Mouse (Mus musculus): ENCODE data around the gene Plekha5. TPM values are rescaled to one million over a fixed set of nuclear protein-coding genes. Genes with fewer than 3 reads are reported as not detected.
A peak's percentile ranks its signal among the peaks of the same experiment; 100 is the strongest.
"Not testable (repeated sequence)": the region's sequence is repeated elsewhere in the genome, so short reads cannot be mapped to it uniquely, and the experiment has no call there.

Plekha5 gene
- polyA plus RNA-seq, 1 experiment = 53.1 TPM

GRCm38 (mm10) chr6:140561151-140561916 lies 137.5 kb downstream of the Plekha5 start:
- Histone ChIP-seq H3K27ac (ENCODE audit: insufficient read depth, low read length) (peak overlapping the region; percentile 31; the same call in 1 of the 2 replicates), H3K4me3 (ENCODE audit: insufficient read depth, low read length) (no peak overlapping the region), H3K4me1 (ENCODE audit: control insufficient read depth, insufficient read depth, low read length) (peaks cover 8% of the 10 kb centered on the region; the same call in 1 of the 2 replicates)
- TF ChIP-seq POLR2A (IDR thresholded peaks at IDR 0.05; ENCODE audit: low read depth, low read length) (no peak), CTCF (IDR thresholded peaks at IDR 0.05; ENCODE audit: borderline replicate concordance, insufficient read depth, low read length) (no peak)

GRCm38 (mm10) chr6:140561917-140562590 lies 138.2 kb downstream of the Plekha5 start:
- Histone ChIP-seq H3K4me1 (ENCODE audit: control insufficient read depth, insufficient read depth, low read length) (peaks cover 13% of the 10 kb centered on the region), H3K27ac (ENCODE audit: insufficient read depth, low read length) (no peak overlapping the region), H3K4me3 (ENCODE audit: insufficient read depth, low read length) (no peak overlapping the region)
- no peak for TF ChIP-seq POLR2A (IDR thresholded peaks at IDR 0.05; ENCODE audit: low read depth, low read length)
- no peak for TF ChIP-seq CTCF (IDR thresholded peaks at IDR 0.05; ENCODE audit: borderline replicate concordance, insufficient read depth, low read length)

- peak overlapping the region; percentile 69 for H3K27ac ChIP-seq (ENCODE audit: insufficient read depth, low read length)
- H3K4me1 ChIP-seq (ENCODE audit: control insufficient read depth, insufficient read depth, low read length) = peaks cover 16% of the 10 kb centered on the region
- TF ChIP-seq POLR2A (IDR thresholded peaks at IDR 0.05; ENCODE audit: low read depth, low read length) (no peak), CTCF (IDR thresholded peaks at IDR 0.05; ENCODE audit: borderline replicate concordance, insufficient read depth, low read length) (no peak)
- no peak overlapping the region for H3K4me3 ChIP-seq (ENCODE audit: insufficient read depth, low read length)
Measured at GRCm38 (mm10) chr6:140567199-140567598, 143.3 kb downstream of the Plekha5 start.

- peak overlapping the region; percentile 69 for H3K27ac ChIP-seq (ENCODE audit: insufficient read depth, low read length)
- H3K4me3 ChIP-seq (ENCODE audit: insufficient read depth, low read length) = no peak overlapping the region
- H3K4me1 ChIP-seq (ENCODE audit: control insufficient read depth, insufficient read depth, low read length) = peaks cover 16% of the 10 kb centered on the region
- TF ChIP-seq POLR2A (IDR thresholded peaks at IDR 0.05; ENCODE audit: low read depth, low read length) (no peak), CTCF (IDR thresholded peaks at IDR 0.05; ENCODE audit: borderline replicate concordance, insufficient read depth, low read length) (no peak)
Measured at GRCm38 (mm10) chr6:140567897-140568296, 144.0 kb downstream of the Plekha5 start.

- Histone ChIP-seq H3K4me1 (ENCODE audit: control insufficient read depth, insufficient read depth, low read length) (peaks cover 16% of the 10 kb centered on the region), H3K4me3 (ENCODE audit: insufficient read depth, low read length) (no peak overlapping the region), H3K27ac (ENCODE audit: insufficient read depth, low read length) (no peak overlapping the region)
- no peak for TF ChIP-seq CTCF (IDR thresholded peaks at IDR 0.05; ENCODE audit: borderline replicate concordance, insufficient read depth, low read length)
- TF ChIP-seq POLR2A (IDR thresholded peaks at IDR 0.05; ENCODE audit: low read depth, low read length) = no peak
Measured at GRCm38 (mm10) chr6:140570152-140570551, 146.3 kb downstream of the Plekha5 start.

GRCm38 (mm10) chr6:140574943-140575342 lies 151.1 kb downstream of the Plekha5 start:
- H3K4me1 ChIP-seq (ENCODE audit: control insufficient read depth, insufficient read depth, low read length) = 0 out of 2 replicates have a peak, but pooled peaks cover 4% of the 10 kb centered on the region
- TF ChIP-seq POLR2A (IDR thresholded peaks at IDR 0.05; ENCODE audit: low read depth, low read length) (no peak), CTCF (IDR thresholded peaks at IDR 0.05; ENCODE audit: borderline replicate concordance, insufficient read depth, low read length) (no peak)
- H3K27ac ChIP-seq (ENCODE audit: insufficient read depth, low read length) = no peak overlapping the region
- H3K4me3 ChIP-seq (ENCODE audit: insufficient read depth, low read length) = no peak overlapping the region

GRCm38 (mm10) chr6:140576133-140576532 lies 152.3 kb downstream of the Plekha5 start:
- no peak overlapping the region for H3K4me3 ChIP-seq (ENCODE audit: insufficient read depth, low read length)
- no peak overlapping the region for H3K27ac ChIP-seq (ENCODE audit: insufficient read depth, low read length)
- TF ChIP-seq CTCF (IDR thresholded peaks at IDR 0.05; ENCODE audit: borderline replicate concordance, insufficient read depth, low read length) (no peak), POLR2A (IDR thresholded peaks at IDR 0.05; ENCODE audit: low read depth, low read length) (no peak)
- H3K4me1 ChIP-seq (ENCODE audit: control insufficient read depth, insufficient read depth, low read length) = 0 out of 2 replicates have a peak, but pooled peaks cover 4% of the 10 kb centered on the region

GRCm38 (mm10) chr6:140576961-140577821 lies 153.3 kb downstream of the Plekha5 start:
- no peak overlapping the region for H3K27ac ChIP-seq (ENCODE audit: insufficient read depth, low read length)
- H3K4me1 ChIP-seq (ENCODE audit: control insufficient read depth, insufficient read depth, low read length) = 0 out of 2 replicates have a peak, but pooled peaks cover 4% of the 10 kb centered on the region
- H3K4me3 ChIP-seq (ENCODE audit: insufficient read depth, low read length) = no peak overlapping the region
- TF ChIP-seq POLR2A (IDR thresholded peaks at IDR 0.05; ENCODE audit: low read depth, low read length) = no peak
- TF ChIP-seq CTCF (IDR thresholded peaks at IDR 0.05; ENCODE audit: borderline replicate concordance, insufficient read depth, low read length) = no peak

- TF ChIP-seq POLR2A (IDR thresholded peaks at IDR 0.05; ENCODE audit: low read depth, low read length) (no peak), CTCF (IDR thresholded peaks at IDR 0.05; ENCODE audit: borderline replicate concordance, insufficient read depth, low read length) (no peak)
Measured at GRCm38 (mm10) chr6:140577822-140578170, 153.9 kb downstream of the Plekha5 start.

GRCm38 (mm10) chr6:140578985-140579384 lies 155.1 kb downstream of the Plekha5 start:
- not testable (repeated sequence) for H3K4me3 ChIP-seq (ENCODE audit: insufficient read depth, low read length); H3K4me1 ChIP-seq (ENCODE audit: control insufficient read depth, insufficient read depth, low read length); H3K27ac ChIP-seq (ENCODE audit: insufficient read depth, low read length)

More at GRCm38 (mm10) chr6:140577822-140578170, 153.9 kb downstream of the Plekha5 start:
- Histone ChIP-seq H3K4me3 (ENCODE audit: insufficient read depth, low read length) (no peak overlapping the region), H3K27ac (ENCODE audit: insufficient read depth, low read length) (no peak overlapping the region), H3K4me1 (ENCODE audit: control insufficient read depth, insufficient read depth, low read length) (0 out of 2 replicates have a peak, but pooled peaks cover 4% of the 10 kb centered on the region)
